Mouse (Mus musculus): ENCODE measurements around the gene Sptbn1.

DNA sequence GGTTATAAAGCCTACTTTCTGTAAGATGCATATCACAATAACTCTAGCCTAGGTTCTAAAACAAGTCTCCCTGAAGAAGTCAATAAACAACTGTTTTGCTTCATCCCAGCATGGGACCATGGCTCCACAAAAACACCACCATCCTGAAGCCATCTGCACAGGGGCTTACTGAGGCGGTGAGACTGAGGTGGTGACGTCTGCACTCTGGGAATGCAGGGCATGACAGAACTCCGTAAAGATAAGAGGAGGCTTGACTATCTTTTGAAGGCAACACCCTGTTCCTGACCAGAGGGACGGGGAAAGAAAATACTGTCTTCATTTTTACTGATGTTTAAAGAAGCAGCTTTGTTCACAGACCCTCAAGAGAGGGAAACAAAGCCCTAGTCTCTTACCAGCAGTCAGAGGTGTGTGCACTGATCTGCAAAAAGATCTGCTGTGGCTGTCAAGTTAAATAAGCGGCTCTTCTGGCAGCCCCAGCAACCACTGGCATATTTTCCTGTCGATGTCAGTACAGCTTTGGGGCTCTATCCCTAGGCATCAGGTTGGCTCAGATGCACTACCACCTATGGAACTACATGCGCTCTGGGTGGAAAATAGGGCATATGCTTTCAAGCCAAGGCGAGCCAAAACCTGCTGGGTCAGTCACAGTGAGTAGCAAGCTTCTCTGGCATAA, 109.8 kb downstream of the Sptbn1 start:
- TF ChIP-seq POLR2A (IDR thresholded peaks at IDR 0.05; ENCODE audit: low read depth, low read length) = no peak
- no peak for TF ChIP-seq CTCF (IDR thresholded peaks at IDR 0.05; ENCODE audit: extremely low read depth, insufficient read depth, insufficient read length, insufficient replicate concordance)

Data from spleen, adult 2 months (tissue).